Mouse (Mus musculus): ENCODE measurements around the gene Mocs2. TPM values are rescaled to one million over a fixed set of nuclear protein-coding genes. Genes with fewer than 3 reads are reported as not detected.

Mocs2 gene
- polyA plus RNA-seq, 1 experiment from 2014 or later, result 126 TPM

- H3K4me1 ChIP-seq (replicated peaks), result peaks cover 13% of the 10 kb centered on the region
Observed at GRCm38 (mm10) chr13:114834580-114834979, 16.5 kb downstream of the Mocs2 start.

GRCm38 (mm10) chr13:114837061-114837460, 19.0 kb downstream of the Mocs2 start:
- Histone ChIP-seq H3K9me3 (no peaks in the 10 kb centered on the region), H3K9ac (no peak overlapping the region), H3K36me3 (no peaks in the 10 kb centered on the region), H3K4me1 (replicated peaks) (peaks cover 13% of the 10 kb centered on the region), H3K4me2 (no peak overlapping the region), H3K27ac (replicated peaks) (0 out of 2 replicates have a peak overlapping the region, but pooled peaks have one; percentile 23), H3K27me3 (no peaks in the 10 kb centered on the region), H3K4me3 (no peak overlapping the region)
- ATAC-seq (ENCODE audit: low FRiP score, low read depth), result no peak
- WGBS, result 89% methylated on average over 7 of the region's 7 CpGs

More at GRCm38 (mm10) chr13:114834580-114834979, 16.5 kb downstream of the Mocs2 start:
- Histone ChIP-seq H3K27me3 (no peaks in the 10 kb centered on the region), H3K4me3 (no peak overlapping the region), H3K4me2 (no peak overlapping the region), H3K27ac (replicated peaks) (no peak overlapping the region), H3K9me3 (no peaks in the 10 kb centered on the region), H3K36me3 (peaks cover 5% of the 10 kb centered on the region; the same call in 1 of the 2 replicates), H3K9ac (no peak overlapping the region)
- 54% methylated on average over 2 of the region's 2 CpGs for WGBS
- ATAC-seq (ENCODE audit: low FRiP score, low read depth), result no peak

- Histone ChIP-seq H3K9ac (no peak overlapping the region), H3K4me2 (no peak overlapping the region), H3K9me3 (no peaks in the 10 kb centered on the region), H3K27me3 (no peaks in the 10 kb centered on the region), H3K27ac (replicated peaks) (peak overlapping the region; percentile 52), H3K4me3 (no peak overlapping the region), H3K36me3 (no peaks in the 10 kb centered on the region), H3K4me1 (replicated peaks) (peaks cover 13% of the 10 kb centered on the region)
- peak; percentile 93 for ATAC-seq (ENCODE audit: low FRiP score, low read depth)
- WGBS, result 31% methylated on average over 5 of the region's 5 CpGs
Observed at GRCm38 (mm10) chr13:114838535-114838990, 20.5 kb downstream of the Mocs2 start.

- H3K9ac ChIP-seq, result no peak overlapping the region
- H3K4me3 ChIP-seq, result no peak overlapping the region
- H3K27me3 ChIP-seq, result no peaks in the 10 kb centered on the region
- peak; percentile 55 for ATAC-seq (ENCODE audit: low FRiP score, low read depth)
- WGBS, result 73% methylated on average over 9 of the region's 9 CpGs
- peak overlapping the region; percentile 52 for H3K27ac ChIP-seq (replicated peaks)
- H3K9me3 ChIP-seq, result no peaks in the 10 kb centered on the region
- peaks cover 13% of the 10 kb centered on the region for H3K4me1 ChIP-seq (replicated peaks)
- H3K4me2 ChIP-seq, result no peak overlapping the region
- no peaks in the 10 kb centered on the region for H3K36me3 ChIP-seq
Observed at GRCm38 (mm10) chr13:114839098-114839497, 21.1 kb downstream of the Mocs2 start.

GRCm38 (mm10) chr13:114840545-114840944, 22.5 kb downstream of the Mocs2 start:
- ATAC-seq (ENCODE audit: low FRiP score, low read depth), result no peak
- WGBS, result 93% methylated on average over 4 of the region's 4 CpGs
- no peak overlapping the region for H3K27ac ChIP-seq (replicated peaks)
- no peak overlapping the region for H3K9ac ChIP-seq
- no peak overlapping the region for H3K4me2 ChIP-seq
- no peaks in the 10 kb centered on the region for H3K36me3 ChIP-seq
- no peak overlapping the region for H3K4me3 ChIP-seq
- H3K27me3 ChIP-seq, result no peaks in the 10 kb centered on the region
- peaks cover 13% of the 10 kb centered on the region for H3K4me1 ChIP-seq (replicated peaks)
- H3K9me3 ChIP-seq, result no peaks in the 10 kb centered on the region

GRCm38 (mm10) chr13:114843318-114843717, 25.3 kb downstream of the Mocs2 start:
- Histone ChIP-seq H3K4me2 (no peak overlapping the region), H3K27me3 (no peaks in the 10 kb centered on the region), H3K36me3 (no peaks in the 10 kb centered on the region), H3K4me1 (replicated peaks) (peaks cover 8% of the 10 kb centered on the region), H3K9me3 (no peaks in the 10 kb centered on the region), H3K27ac (replicated peaks) (no peak overlapping the region), H3K4me3 (no peak overlapping the region), H3K9ac (no peak overlapping the region)
- no peak for ATAC-seq (ENCODE audit: low FRiP score, low read depth)
- 88% methylated on average over 1 of the region's 1 CpGs for WGBS

GRCm38 (mm10) chr13:114845804-114846203, 27.8 kb downstream of the Mocs2 start:
- H3K27ac ChIP-seq (replicated peaks), result no peak overlapping the region
- ATAC-seq (ENCODE audit: low FRiP score, low read depth), result no peak
- no peaks in the 10 kb centered on the region for H3K4me1 ChIP-seq (replicated peaks)
- no peak overlapping the region for H3K9ac ChIP-seq
- no peaks in the 10 kb centered on the region for H3K36me3 ChIP-seq
- WGBS, result 87% methylated on average over 6 of the region's 6 CpGs
- no peak overlapping the region for H3K4me2 ChIP-seq
- no peaks in the 10 kb centered on the region for H3K27me3 ChIP-seq
- H3K4me3 ChIP-seq, result no peak overlapping the region
- H3K9me3 ChIP-seq, result no peaks in the 10 kb centered on the region

GRCm38 (mm10) chr13:114848945-114849344, 30.9 kb downstream of the Mocs2 start:
- Histone ChIP-seq H3K36me3 (no peaks in the 10 kb centered on the region), H3K9me3 (no peaks in the 10 kb centered on the region), H3K4me1 (replicated peaks) (no peaks in the 10 kb centered on the region), H3K9ac (no peak overlapping the region), H3K4me2 (no peak overlapping the region), H3K27me3 (no peaks in the 10 kb centered on the region), H3K27ac (replicated peaks) (no peak overlapping the region), H3K4me3 (no peak overlapping the region)
- ATAC-seq (ENCODE audit: low FRiP score, low read depth), result no peak
- 68% methylated on average over 3 of the region's 3 CpGs for WGBS

GRCm38 (mm10) chr13:114852264-114853111, 34.5 kb downstream of the Mocs2 start:
- no peak overlapping the region for H3K4me2 ChIP-seq
- H3K9me3 ChIP-seq, result no peaks in the 10 kb centered on the region
- no peaks in the 10 kb centered on the region for H3K27me3 ChIP-seq
- H3K36me3 ChIP-seq, result no peaks in the 10 kb centered on the region
- no peak overlapping the region for H3K27ac ChIP-seq (replicated peaks)
- 59% methylated on average over 6 of the region's 6 CpGs for WGBS
- H3K9ac ChIP-seq, result no peak overlapping the region
- no peak overlapping the region for H3K4me3 ChIP-seq
- ATAC-seq (ENCODE audit: low FRiP score, low read depth), result no peak
- H3K4me1 ChIP-seq (replicated peaks), result peaks cover 6% of the 10 kb centered on the region; the same call in 1 of the 2 replicates

- H3K36me3 ChIP-seq, result no peaks in the 10 kb centered on the region
- H3K9me3 ChIP-seq, result no peaks in the 10 kb centered on the region
- no peak overlapping the region for H3K4me3 ChIP-seq
- ATAC-seq (ENCODE audit: low FRiP score, low read depth), result no peak
- no peaks in the 10 kb centered on the region for H3K27me3 ChIP-seq
- H3K4me2 ChIP-seq, result no peak overlapping the region
- peaks cover 6% of the 10 kb centered on the region; the same call in 1 of the 2 replicates for H3K4me1 ChIP-seq (replicated peaks)
- WGBS, result 91% methylated on average over 2 of the region's 2 CpGs
- H3K27ac ChIP-seq (replicated peaks), result no peak overlapping the region
- no peak overlapping the region for H3K9ac ChIP-seq
Observed at GRCm38 (mm10) chr13:114853152-114853551, 35.1 kb downstream of the Mocs2 start.

- Histone ChIP-seq H3K4me1 (replicated peaks) (peaks cover 6% of the 10 kb centered on the region; the same call in 1 of the 2 replicates), H3K36me3 (no peaks in the 10 kb centered on the region), H3K27ac (replicated peaks) (no peak overlapping the region), H3K4me2 (no peak overlapping the region), H3K27me3 (no peaks in the 10 kb centered on the region), H3K9me3 (no peaks in the 10 kb centered on the region), H3K9ac (no peak overlapping the region), H3K4me3 (no peak overlapping the region)
- no peak for ATAC-seq (ENCODE audit: low FRiP score, low read depth)
- 90% methylated on average over 6 of the region's 6 CpGs for WGBS
Observed at GRCm38 (mm10) chr13:114854023-114854422, 36.0 kb downstream of the Mocs2 start.

- no peak for ATAC-seq (ENCODE audit: low FRiP score, low read depth)
- 97% methylated on average over 3 of the region's 3 CpGs for WGBS
- no peak overlapping the region for H3K4me3 ChIP-seq
- no peaks in the 10 kb centered on the region for H3K27me3 ChIP-seq
- H3K4me2 ChIP-seq, result no peak overlapping the region
- no peaks in the 10 kb centered on the region for H3K9me3 ChIP-seq
- peaks cover 6% of the 10 kb centered on the region; the same call in 1 of the 2 replicates for H3K4me1 ChIP-seq (replicated peaks)
- no peak overlapping the region for H3K27ac ChIP-seq (replicated peaks)
- H3K9ac ChIP-seq, result no peak overlapping the region
- H3K36me3 ChIP-seq, result no peaks in the 10 kb centered on the region
Observed at GRCm38 (mm10) chr13:114854428-114854827, 36.4 kb downstream of the Mocs2 start.
